Mouse (Mus musculus): Measurements from ENCODE around the gene Stil.

DNA sequence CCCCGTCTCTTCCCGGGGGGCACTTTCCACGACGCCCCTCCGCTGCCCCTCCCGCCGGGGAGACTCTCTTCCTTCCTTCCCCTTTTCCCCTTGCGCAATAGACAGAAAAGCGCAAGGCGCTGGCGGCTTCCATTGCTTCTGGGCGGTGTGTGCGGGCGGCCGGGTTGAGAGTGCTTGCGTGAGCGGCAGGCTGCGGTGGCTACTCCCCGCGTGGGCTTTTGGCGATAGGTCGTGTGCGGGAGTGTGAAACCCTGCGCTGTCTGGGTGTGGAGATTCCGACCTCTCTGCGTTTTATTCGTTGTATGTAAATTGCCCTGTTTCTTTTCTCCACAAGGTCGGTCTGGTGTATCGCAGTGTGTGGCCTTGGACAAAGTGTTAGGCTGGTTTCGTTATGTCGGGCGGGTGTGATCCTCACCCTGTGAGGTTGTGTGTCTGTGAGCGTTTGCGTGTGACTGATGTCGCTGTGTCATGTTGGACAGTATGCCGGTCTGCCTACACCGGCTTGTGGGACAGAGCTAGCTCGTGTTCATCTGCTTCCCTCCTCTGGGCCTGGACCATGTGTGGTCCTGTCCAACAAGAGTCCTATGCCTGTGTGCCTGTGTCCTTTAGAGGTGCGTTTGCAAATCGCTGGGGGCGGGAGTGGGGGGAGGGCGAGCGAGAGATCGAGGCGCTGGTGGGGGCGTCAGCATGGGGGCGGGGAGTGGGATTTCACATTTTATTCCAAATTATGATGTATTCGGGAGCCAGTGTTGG, 57.1 kb downstream of the Stil start:
- TF ChIP-seq POLR2A (IDR thresholded peaks at IDR 0.05; ENCODE audit: borderline replicate concordance, extremely low read depth, low read depth, low read length), result peak; percentile 70
- TF ChIP-seq CTCF (IDR thresholded peaks at IDR 0.05; ENCODE audit: insufficient read depth, low read length), result no peak
